Mouse (Mus musculus) brain, embryonic 14.5 days (tissue): Measurements from ENCODE around the gene Hoxc10. TPM values are rescaled to one million over a fixed set of nuclear protein-coding genes. Genes with fewer than 3 reads are reported as not detected.
A peak's percentile ranks its signal among the peaks of the same experiment; 100 is the strongest.

Experiments
- DNase-seq: peaks from one replicate; pipeline ENCODE4 v3.0.0-alpha.2; 2011; ENCODE audit warnings: low read depth
- CTCF ChIP-seq: fragments of 200-500 bp; IDR thresholded peaks from 2 replicates; pipeline ENCODE4 v1.5.1; 2012; ENCODE audit warnings: inconsistent platforms, mild to moderate bottlenecking, moderate library complexity, borderline replicate concordance; ENCODE audit not compliant: insufficient read depth, insufficient read length; ENCODE audit errors: extremely low read depth
- POLR2A ChIP-seq: fragments of 200-500 bp; IDR thresholded peaks from 2 replicates; pipeline ENCODE4 v1.6.1; 2012; ENCODE audit warnings: mild to moderate bottlenecking, inconsistent platforms, borderline replicate concordance; ENCODE audit not compliant: poor library complexity, insufficient read depth, insufficient read length, severe bottlenecking; ENCODE audit errors: extremely low read depth
- polyA plus RNA-seq: library from polyadenylated mRNA; depleted of rRNA; stranded (reverse); fragments of >200 nt; gene quantifications from 2 replicates; pipeline ENCODE4 v1.2.3, GENCODE M21; 2012

The Hoxc10 gene
- polyA plus RNA-seq, 1 experiment: not detected

GRCm38 (mm10) chr15:102999183-102999831, 32.7 kb downstream of the Hoxc10 start:
- DNase-seq: peak; percentile 84
- TF ChIP-seq POLR2A (no peak), CTCF (no peak)

- TF ChIP-seq POLR2A: no peak
- TF ChIP-seq CTCF: no peak
- no peak for DNase-seq
Observed at GRCm38 (mm10) chr15:102999955-103000354, 33.4 kb downstream of the Hoxc10 start.

GRCm38 (mm10) chr15:103000501-103000901, 33.9 kb downstream of the Hoxc10 start:
- no peak for DNase-seq
- TF ChIP-seq CTCF: no peak

- TF ChIP-seq CTCF (no peak), POLR2A (no peak)
- DNase-seq: no peak
Observed at GRCm38 (mm10) chr15:103001370-103001769, 34.8 kb downstream of the Hoxc10 start.

GRCm38 (mm10) chr15:103002156-103002555, 35.6 kb downstream of the Hoxc10 start:
- no peak for DNase-seq
- TF ChIP-seq CTCF: no peak
- TF ChIP-seq POLR2A: no peak

GRCm38 (mm10) chr15:103002821-103003448, 36.3 kb downstream of the Hoxc10 start:
- TF ChIP-seq CTCF: no peak
- no peak for TF ChIP-seq POLR2A

GRCm38 (mm10) chr15:103005308-103005707, 38.7 kb downstream of the Hoxc10 start:
- TF ChIP-seq POLR2A (no peak), CTCF (no peak)
- DNase-seq: no peak

More at GRCm38 (mm10) chr15:103002821-103003448, 36.3 kb downstream of the Hoxc10 start:
- no peak for DNase-seq

GRCm38 (mm10) chr15:103005797-103006196, 39.2 kb downstream of the Hoxc10 start:
- DNase-seq: no peak
- no peak for TF ChIP-seq POLR2A
- no peak for TF ChIP-seq CTCF

- no peak for DNase-seq
- TF ChIP-seq CTCF: no peak
- TF ChIP-seq POLR2A: no peak
Observed at GRCm38 (mm10) chr15:103006326-103006725, 39.7 kb downstream of the Hoxc10 start.

GRCm38 (mm10) chr15:103009265-103010111, 42.9 kb downstream of the Hoxc10 start:
- no peak for DNase-seq
- TF ChIP-seq CTCF: no peak
- TF ChIP-seq POLR2A: no peak

- TF ChIP-seq POLR2A (no peak), CTCF (no peak)
Observed at GRCm38 (mm10) chr15:103010112-103010846, 43.7 kb downstream of the Hoxc10 start.

More at GRCm38 (mm10) chr15:103010112-103010846, 43.7 kb downstream of the Hoxc10 start:
- no peak for DNase-seq
